Mouse (Mus musculus) C2C12 (cell line): ENCODE measurements around the gene Dhtkd1.

ENCODE experiments used
- CTCF ChIP-seq: IDR thresholded peaks from one replicate; pipeline ENCODE4 v1.5.1; 2011; ENCODE audit not compliant: control insufficient read depth, insufficient read depth, insufficient read length
- MAX ChIP-seq: IDR thresholded peaks from one replicate; pipeline ENCODE4 v1.6.1; 2011; ENCODE audit warnings: mild to moderate bottlenecking, control low read depth
- MYOD1 ChIP-seq: IDR thresholded peaks from one replicate; pipeline ENCODE4 v1.6.1; 2011; ENCODE audit warnings: low read depth; ENCODE audit not compliant: control insufficient read depth, insufficient read length
- USF1 ChIP-seq: IDR thresholded peaks from one replicate; pipeline ENCODE4 v1.6.1; 2011; ENCODE audit warnings: low read depth, mild to moderate bottlenecking, control low read depth, moderate library complexity

- TF ChIP-seq CTCF (no peak), MYOD1 (no peak), USF1 (no peak), MAX (no peak)
Measured at GRCm38 (mm10) chr2:5941861-5942415, 654 bp downstream of the Dhtkd1 start.
